Mouse (Mus musculus): ENCODE data around the gene Rtn4ip1. TPM values are rescaled to one million over a fixed set of nuclear protein-coding genes. Genes with fewer than 3 reads are reported as not detected.

The Rtn4ip1 gene
- total RNA-seq (2023): 22.6 to 26.8 TPM (median 24.6 TPM) in 4 replicates

GRCm38 (mm10) chr10:43901578-43902194, at the start of gene Rtn4ip1, which contains the start of gene Qrsl1:
Gene Rtn4ip1 (plus strand): TSS chr10:43901807.
Gene Qrsl1 (minus strand): TSS chr10:43901745.

Other genes with a start within 250 kb of the Rtn4ip1 start
- 24.2 to 31.4 TPM (median 26.4 TPM) in 4 replicates for gene Qrsl1, start 62 bp upstream of the Rtn4ip1 start, total RNA-seq (2023)
- 43.9 to 49.5 TPM (median 45.9 TPM) in 4 replicates for gene Crybg1, start 247.0 kb downstream of the Rtn4ip1 start, total RNA-seq (2023)